Mouse (Mus musculus): ENCODE results near the gene Cnih2. TPM values are rescaled to one million over a fixed set of nuclear protein-coding genes. Genes with fewer than 3 reads are reported as not detected.

The Cnih2 gene
- total and polyA plus RNA-seq, 3 experiments, result 0.72 to 1.7 TPM; not detected in 1

DNA sequence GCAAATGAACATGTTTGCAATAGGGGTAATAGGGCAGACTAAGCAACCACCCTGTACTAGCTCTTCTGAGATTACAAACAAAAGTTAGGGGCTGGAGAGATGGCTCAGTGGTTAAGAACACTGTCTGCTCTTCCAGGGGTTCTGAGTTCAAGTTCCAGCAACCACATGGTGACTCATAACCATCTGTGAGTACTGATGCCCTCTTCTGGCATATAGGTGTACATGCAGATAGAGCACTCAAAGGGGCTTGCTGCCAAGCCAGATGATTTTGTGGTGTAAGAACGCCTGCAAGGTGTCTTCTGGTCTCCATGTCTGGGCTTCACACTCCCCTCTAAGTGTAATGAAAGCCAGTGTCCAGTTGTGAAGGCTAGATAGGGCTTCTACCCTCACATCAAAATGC, 31.4 kb upstream of the Cnih2 start:
- Histone ChIP-seq H3K4me3 (replicated peaks in 1 of 3; ENCODE audit: low read depth in 2 of 3, low read length in 2 of 3, poor library complexity in 1 of 3) (no peak overlapping the region), H3K27me3 (replicated peaks) (peaks cover 21% of the 10 kb centered on the region), H3K9ac (ENCODE audit: insufficient read depth, low read depth) (no peak overlapping the region), H3K9me3 (replicated peaks; ENCODE audit: low read length) (no peaks in the 10 kb centered on the region), H3K4me2 (ENCODE audit: insufficient read depth, low read depth, poor library complexity, severe bottlenecking) (no peak overlapping the region), H3K4me1 (ENCODE audit: control insufficient read depth in 1 of 2, insufficient read depth in 2 of 2) (no peaks in the 10 kb centered on the region), H3K27ac (ENCODE audit: insufficient read depth, low read depth) (no peak overlapping the region), H3K36me3 (replicated peaks in 1 of 2; ENCODE audit: control insufficient read depth in 1 of 2, insufficient read depth in 1 of 2, low read length in 1 of 2) (peaks cover 12 to 17% of the 10 kb centered on the region in 2 experiments), H3K79me2 (replicated peaks; ENCODE audit: control insufficient read depth, extremely low read depth, insufficient read depth, poor library complexity, severe bottlenecking) (no peaks in the 10 kb centered on the region)
- in situ Hi-C loops (cut with MboI; ENCODE audit: low pct_ligation_motif_present, low pct_unique_long_range_greater_than_20kb, low sequenced_read_pairs) (no loop called here), dilution Hi-C loops (cut with MboI; ENCODE audit: extremely low pct_ligation_motif_present, extremely low pct_unique_long_range_greater_than_20kb, low sequenced_read_pairs) (no loop called here)
- TF ChIP-seq CHD1 (IDR thresholded peaks at IDR 0.05; ENCODE audit: low read depth, low read length) (no peak), JUND (conservative IDR thresholded peaks at IDR 0.05; ENCODE audit: low read depth, low read length) (peak; percentile 65), BHLHE40 (IDR thresholded peaks at IDR 0.05; ENCODE audit: low read depth, low read length) (no peak), GABPA (IDR thresholded peaks at IDR 0.05; ENCODE audit: insufficient replicate concordance, low read depth, low read length) (no peak), RAD21 (IDR thresholded peaks at IDR 0.05; ENCODE audit: low read depth, low read length) (peak; percentile 33), MAZ (IDR thresholded peaks at IDR 0.05; ENCODE audit: low read depth, low read length) (no peak), NRF1 (IDR thresholded peaks at IDR 0.05; ENCODE audit: low read depth, low read length) (no peak), SMC3 (IDR thresholded peaks at IDR 0.05; ENCODE audit: low read depth, low read length) (peak; percentile 46), CTCF (conservative IDR thresholded peaks at IDR 0.05 in 1 of 2, IDR thresholded peaks at IDR 0.05 in 1 of 2; ENCODE audit: low read depth in 2 of 2, low read length in 2 of 2) (peak; percentile 15 to 60; a peak in 3 of 4 replicates), CHD2 (IDR thresholded peaks at IDR 0.05; ENCODE audit: low read length) (no peak), NELFE (IDR thresholded peaks at IDR 0.05; ENCODE audit: low read depth, low read length) (no peak), MYC (IDR thresholded peaks at IDR 0.05; ENCODE audit: low read depth, low read length) (peak; percentile 63; the same call in 1 of the 2 replicates), PAX5 (IDR thresholded peaks at IDR 0.05; ENCODE audit: low read length) (no peak)
- DNase-seq (ENCODE audit: extremely low read depth), result peak; percentile 18

GRCm38 (mm10) chr19:5124055-5124614, 25.8 kb upstream of the Cnih2 start:
- dilution Hi-C loops (cut with MboI; ENCODE audit: extremely low pct_ligation_motif_present, extremely low pct_unique_long_range_greater_than_20kb, low sequenced_read_pairs), result no loop called here
- DNase-seq (ENCODE audit: extremely low read depth), result no peak

More at GRCm38 (mm10) chr19:5124055-5124614, 25.8 kb upstream of the Cnih2 start:
- no peaks in the 10 kb centered on the region for H3K79me2 ChIP-seq (replicated peaks; ENCODE audit: control insufficient read depth, extremely low read depth, insufficient read depth, poor library complexity, severe bottlenecking)
- H3K9me3 ChIP-seq (replicated peaks; ENCODE audit: low read length), result no peaks in the 10 kb centered on the region
- H3K27ac ChIP-seq (ENCODE audit: insufficient read depth, low read depth), result no peak overlapping the region
- TF ChIP-seq JUN (IDR thresholded peaks at IDR 0.05; ENCODE audit: insufficient read depth, low read depth, low read length), result no peak
- no peak for TF ChIP-seq ZKSCAN1 (IDR thresholded peaks at IDR 0.05; ENCODE audit: borderline replicate concordance, low read depth, low read length)
- TF ChIP-seq ZNF384 (IDR thresholded peaks at IDR 0.05; ENCODE audit: low read depth, low read length), result peak; percentile 79
- no peak for TF ChIP-seq UBTF (IDR thresholded peaks at IDR 0.05; ENCODE audit: low read depth, low read length)
- TF ChIP-seq ELF1 (IDR thresholded peaks at IDR 0.05; ENCODE audit: low read depth, low read length), result no peak
- no peak for TF ChIP-seq PAX5 (IDR thresholded peaks at IDR 0.05; ENCODE audit: low read length)
- TF ChIP-seq MAFK (IDR thresholded peaks at IDR 0.05; ENCODE audit: insufficient replicate concordance, low read length), result no peak
- TF ChIP-seq USF2 (conservative IDR thresholded peaks at IDR 0.05; ENCODE audit: low read depth, low read length), result no peak
- no peaks in the 10 kb centered on the region for H3K36me3 ChIP-seq (replicated peaks in 1 of 2; ENCODE audit: control insufficient read depth in 1 of 2, insufficient read depth in 1 of 2, low read length in 1 of 2)
- no peak overlapping the region for H3K4me2 ChIP-seq (ENCODE audit: insufficient read depth, low read depth, poor library complexity, severe bottlenecking)
- in situ Hi-C loops (cut with MboI; ENCODE audit: low pct_ligation_motif_present, low pct_unique_long_range_greater_than_20kb, low sequenced_read_pairs), result no loop called here
- H3K27me3 ChIP-seq (replicated peaks), result peaks cover 60% of the 10 kb centered on the region
- H3K9ac ChIP-seq (ENCODE audit: insufficient read depth, low read depth), result no peak overlapping the region
- no peaks in the 10 kb centered on the region for H3K4me1 ChIP-seq (ENCODE audit: control insufficient read depth in 1 of 2, insufficient read depth in 2 of 2)
- no peak overlapping the region for H3K4me3 ChIP-seq (replicated peaks in 1 of 3; ENCODE audit: low read depth in 2 of 3, low read length in 2 of 3, poor library complexity in 1 of 3)
